Mouse (Mus musculus): ENCODE data around the gene 1700029H14Rik. TPM values are rescaled to one million over a fixed set of nuclear protein-coding genes. Genes with fewer than 3 reads are reported as not detected.

The 1700029H14Rik gene
- total and polyA plus RNA-seq, 3 experiments = not detected

DNA sequence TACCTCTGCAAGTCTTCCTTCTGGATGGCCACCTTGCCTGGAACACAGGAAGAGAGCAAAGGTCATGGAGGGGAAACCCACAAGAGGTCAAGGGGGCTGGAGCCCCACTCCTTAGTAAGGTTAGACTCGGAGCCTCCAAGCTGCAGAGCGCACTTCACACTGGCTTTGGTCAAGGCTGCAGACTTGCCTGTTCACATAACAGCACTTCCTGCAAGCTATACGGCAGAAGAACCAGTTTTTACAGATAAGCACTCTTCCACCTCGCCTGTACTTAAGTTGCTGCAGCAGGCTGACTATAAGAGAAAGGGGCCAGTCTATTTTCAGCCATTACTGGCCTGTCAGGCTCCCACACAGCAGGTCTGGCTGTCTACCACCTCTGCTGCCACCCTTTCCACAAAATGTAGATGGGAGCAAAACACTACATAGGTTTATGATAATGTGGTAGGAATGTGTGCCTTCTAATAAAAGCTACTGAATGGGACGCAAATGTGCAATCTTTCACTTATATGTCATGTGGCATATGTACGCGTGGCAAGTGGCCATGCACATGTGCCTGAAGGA lies 43.7 kb upstream of the 1700029H14Rik start:
- Histone ChIP-seq H3K27me3 (replicated peaks) (no peaks in the 10 kb centered on the region), H3K36me3 (replicated peaks in 1 of 2; ENCODE audit: control insufficient read depth in 1 of 2, insufficient read depth in 1 of 2, low read length in 1 of 2) (peaks cover 19 to 57% of the 10 kb centered on the region in 2 experiments), H3K79me2 (replicated peaks; ENCODE audit: control insufficient read depth, extremely low read depth, insufficient read depth, poor library complexity, severe bottlenecking) (no peaks in the 10 kb centered on the region), H3K9ac (ENCODE audit: insufficient read depth, low read depth) (no peak overlapping the region), H3K4me1 (ENCODE audit: control insufficient read depth in 1 of 2, insufficient read depth in 2 of 2) (peaks cover 21 to 39% of the 10 kb centered on the region in 2 experiments), H3K4me2 (ENCODE audit: insufficient read depth, low read depth, poor library complexity, severe bottlenecking) (no peak overlapping the region), H3K4me3 (replicated peaks in 1 of 3; ENCODE audit: low read depth in 2 of 3, low read length in 2 of 3, poor library complexity in 1 of 3) (no peak overlapping the region), H3K9me3 (replicated peaks; ENCODE audit: low read length) (no peaks in the 10 kb centered on the region), H3K27ac (ENCODE audit: insufficient read depth, low read depth) (no peak overlapping the region)
- in situ Hi-C loops (cut with MboI; ENCODE audit: low pct_ligation_motif_present, low pct_unique_long_range_greater_than_20kb, low sequenced_read_pairs) (no loop called here), dilution Hi-C loops (cut with MboI; ENCODE audit: extremely low pct_ligation_motif_present, extremely low pct_unique_long_range_greater_than_20kb, low sequenced_read_pairs) (no loop called here)
- no peak for TF ChIP-seq ZKSCAN1 (IDR thresholded peaks at IDR 0.05; ENCODE audit: borderline replicate concordance, low read depth, low read length)
- no peak for TF ChIP-seq KAT2A (IDR thresholded peaks at IDR 0.05; ENCODE audit: insufficient replicate concordance, low read length)
- no peak for TF ChIP-seq POLR2A (IDR thresholded peaks at IDR 0.05; ENCODE audit: low read depth, low read length)
- TF ChIP-seq MAZ (IDR thresholded peaks at IDR 0.05; ENCODE audit: low read depth, low read length) = no peak
- TF ChIP-seq ZMIZ1 (IDR thresholded peaks at IDR 0.05; ENCODE audit: low read depth, low read length) = no peak
- no peak for TF ChIP-seq IRF4 (IDR thresholded peaks at IDR 0.05; ENCODE audit: low read depth, low read length)
- TF ChIP-seq RAD21 (IDR thresholded peaks at IDR 0.05; ENCODE audit: low read depth, low read length) = no peak
- TF ChIP-seq POLR2AphosphoS2 (IDR thresholded peaks at IDR 0.05; ENCODE audit: low read depth, low read length) = no peak
- no peak for TF ChIP-seq BHLHE40 (IDR thresholded peaks at IDR 0.05; ENCODE audit: low read depth, low read length)
- TF ChIP-seq USF2 (conservative IDR thresholded peaks at IDR 0.05; ENCODE audit: low read depth, low read length) = no peak
- no peak for TF ChIP-seq CTCF (conservative IDR thresholded peaks at IDR 0.05 in 1 of 2, IDR thresholded peaks at IDR 0.05 in 1 of 2; ENCODE audit: low read depth in 2 of 2, low read length in 2 of 2)
- no peak for TF ChIP-seq CHD1 (IDR thresholded peaks at IDR 0.05; ENCODE audit: low read depth, low read length)
- no peak for TF ChIP-seq ZC3H11A (IDR thresholded peaks at IDR 0.05; ENCODE audit: low read depth, low read length)
- no peak for TF ChIP-seq USF1 (IDR thresholded peaks at IDR 0.05; ENCODE audit: low read depth, low read length)
- TF ChIP-seq UBTF (IDR thresholded peaks at IDR 0.05; ENCODE audit: low read depth, low read length) = no peak
- TF ChIP-seq SIN3A (IDR thresholded peaks at IDR 0.05; ENCODE audit: low read length) = no peak
- no peak for TF ChIP-seq ZNF384 (IDR thresholded peaks at IDR 0.05; ENCODE audit: low read depth, low read length)
- no peak for DNase-seq (ENCODE audit: extremely low read depth)

DNA sequence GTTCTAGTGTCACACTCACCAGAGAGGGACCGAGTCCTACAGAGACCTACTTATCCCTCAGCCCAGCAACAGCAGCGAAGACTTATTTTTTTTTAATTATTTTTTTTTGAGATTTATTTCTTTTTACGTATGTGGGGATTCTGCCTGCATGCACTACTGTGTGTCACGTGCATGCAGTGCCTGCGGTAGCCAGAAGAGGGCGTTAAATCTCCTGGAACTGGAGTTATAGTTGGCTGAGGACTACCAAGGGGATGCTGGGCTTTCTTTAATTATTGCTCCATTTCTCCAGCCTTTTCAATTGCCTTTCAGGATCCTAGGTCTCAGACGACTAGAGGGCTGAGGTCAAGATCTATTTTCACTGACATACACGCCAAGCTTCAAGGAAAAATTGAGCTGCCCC lies 40.4 kb upstream of the 1700029H14Rik start:
- Histone ChIP-seq H3K27me3 (replicated peaks) (no peaks in the 10 kb centered on the region), H3K9me3 (replicated peaks; ENCODE audit: low read length) (no peaks in the 10 kb centered on the region), H3K79me2 (replicated peaks; ENCODE audit: control insufficient read depth, extremely low read depth, insufficient read depth, poor library complexity, severe bottlenecking) (no peaks in the 10 kb centered on the region), H3K4me2 (ENCODE audit: insufficient read depth, low read depth, poor library complexity, severe bottlenecking) (no peak overlapping the region), H3K4me3 (replicated peaks in 1 of 3; ENCODE audit: low read depth in 2 of 3, low read length in 2 of 3, poor library complexity in 1 of 3) (no peak overlapping the region), H3K4me1 (ENCODE audit: control insufficient read depth in 1 of 2, insufficient read depth in 2 of 2) (peaks cover 16 to 44% of the 10 kb centered on the region in 2 experiments), H3K27ac (ENCODE audit: insufficient read depth, low read depth) (no peak overlapping the region), H3K9ac (ENCODE audit: insufficient read depth, low read depth) (no peak overlapping the region), H3K36me3 (replicated peaks in 1 of 2; ENCODE audit: control insufficient read depth in 1 of 2, insufficient read depth in 1 of 2, low read length in 1 of 2) (peaks cover 19 to 46% of the 10 kb centered on the region in 2 experiments)
- dilution Hi-C loops (cut with MboI; ENCODE audit: extremely low pct_ligation_motif_present, extremely low pct_unique_long_range_greater_than_20kb, low sequenced_read_pairs) (no loop called here), in situ Hi-C loops (cut with MboI; ENCODE audit: low pct_ligation_motif_present, low pct_unique_long_range_greater_than_20kb, low sequenced_read_pairs) (no loop called here)
- DNase-seq (ENCODE audit: extremely low read depth) = peak; percentile 34
- TF ChIP-seq ETS1 (conservative IDR thresholded peaks at IDR 0.05; ENCODE audit: low read depth, low read length) = no peak
- no peak for TF ChIP-seq BHLHE40 (IDR thresholded peaks at IDR 0.05; ENCODE audit: low read depth, low read length)
- no peak for TF ChIP-seq CHD2 (IDR thresholded peaks at IDR 0.05; ENCODE audit: low read length)
- no peak for TF ChIP-seq JUN (IDR thresholded peaks at IDR 0.05; ENCODE audit: insufficient read depth, low read depth, low read length)
- no peak for TF ChIP-seq POLR2A (IDR thresholded peaks at IDR 0.05; ENCODE audit: low read depth, low read length)
- TF ChIP-seq RAD21 (IDR thresholded peaks at IDR 0.05; ENCODE audit: low read depth, low read length) = peak; percentile 52
- TF ChIP-seq ELF1 (IDR thresholded peaks at IDR 0.05; ENCODE audit: low read depth, low read length) = no peak
- TF ChIP-seq RCOR1 (conservative IDR thresholded peaks at IDR 0.05; ENCODE audit: low read depth, low read length) = no peak
- TF ChIP-seq USF1 (IDR thresholded peaks at IDR 0.05; ENCODE audit: low read depth, low read length) = no peak
- no peak for TF ChIP-seq TCF12 (IDR thresholded peaks at IDR 0.05; ENCODE audit: low read depth, low read length)
- TF ChIP-seq POLR2AphosphoS2 (IDR thresholded peaks at IDR 0.05; ENCODE audit: low read depth, low read length) = no peak
- TF ChIP-seq E2F4 (IDR thresholded peaks at IDR 0.05; ENCODE audit: insufficient replicate concordance, low read depth, low read length) = no peak
- TF ChIP-seq ZNF384 (IDR thresholded peaks at IDR 0.05; ENCODE audit: low read depth, low read length) = no peak
- TF ChIP-seq CTCF (conservative IDR thresholded peaks at IDR 0.05 in 1 of 2, IDR thresholded peaks at IDR 0.05 in 1 of 2; ENCODE audit: low read depth in 2 of 2, low read length in 2 of 2) = peak; percentile 50 to 62
- no peak for TF ChIP-seq ZC3H11A (IDR thresholded peaks at IDR 0.05; ENCODE audit: low read depth, low read length)
- no peak for TF ChIP-seq JUND (conservative IDR thresholded peaks at IDR 0.05; ENCODE audit: low read depth, low read length)
- no peak for TF ChIP-seq HCFC1 (IDR thresholded peaks at IDR 0.05; ENCODE audit: low read depth, low read length)
- TF ChIP-seq SMC3 (IDR thresholded peaks at IDR 0.05; ENCODE audit: low read depth, low read length) = peak; percentile 56
- TF ChIP-seq TBP (conservative IDR thresholded peaks at IDR 0.05; ENCODE audit: low read depth, low read length) = no peak
